8 mouse cellular contexts compared by ENCODE assay signal in genomic region chr15:79686046-79686869, GRCm38 (mm10). TPM values are rescaled to one million over a fixed set of nuclear protein-coding genes. Genes with fewer than 3 reads are reported as not detected.
DNase-seq lines count a peak whose midpoint lies in the region; ATAC-seq and TF ChIP-seq lines count a peak whose summit lies in the region.

No protein-coding gene starts in this region.

- peak; percentile 11; the same call in 1 of the 2 replicates for ATAC-seq in liver, embryonic 11.5 days (replicated peaks; ENCODE audit: low FRiP score)
- ATAC-seq in monocyte, adult 5-6 weeks (replicated peaks; ENCODE audit: insufficient number of reproducible peaks, low FRiP score, low TSS enrichment, poor library complexity, severe bottlenecking), result no peak

- TF ChIP-seq CTCF in cerebellum, adult 2 months (IDR thresholded peaks at IDR 0.05; ENCODE audit: borderline replicate concordance, insufficient read depth, low read depth, low read length), result no peak
- TF ChIP-seq CTCF in testis, adult 2 months (IDR thresholded peaks at IDR 0.05; ENCODE audit: control insufficient read depth, insufficient read depth, insufficient replicate concordance, low read depth, low read length), result no peak

- WGBS in cerebellum, adult 2 months, result 4% methylated on average over 15 of the region's 15 CpGs
- whole genome bisulfite sequencing in liver, embryonic 11.5 days, result 7% methylated on average over 15 of the region's 15 CpGs

- H3K36me3 ChIP-seq in testis, adult 2 months (ENCODE audit: control insufficient read depth, insufficient read depth, low read length), result peaks cover 3% of the 10 kb centered on the region
- H3K36me3 ChIP-seq in liver, embryonic 11.5 days (ENCODE audit: control insufficient read depth, insufficient read depth, low read length), result no peaks in the 10 kb centered on the region

- H3K4me1 ChIP-seq in cerebellum, adult 2 months (ENCODE audit: control insufficient read depth, insufficient read depth, low read length), result peaks cover 10% of the 10 kb centered on the region
- H3K4me1 ChIP-seq in testis, adult 2 months (ENCODE audit: control insufficient read depth, insufficient read depth, low read length), result peaks cover 7% of the 10 kb centered on the region
- H3K4me1 ChIP-seq in liver, embryonic 11.5 days (replicated peaks; ENCODE audit: control insufficient read depth, insufficient read depth, low read length), result peaks cover 59% of the 10 kb centered on the region

- peak overlapping the region; percentile 97 for H3K4me2 ChIP-seq in liver, embryonic 11.5 days

- peak overlapping the region; percentile 97 for H3K9ac ChIP-seq in liver, embryonic 11.5 days (ENCODE audit: low read depth, low read length)

- peak overlapping the region; percentile 67 for H3K4me3 ChIP-seq in cerebellum, adult 2 months (replicated peaks; ENCODE audit: insufficient read depth, low read depth, low read length)
- H3K4me3 ChIP-seq in testis, adult 2 months (ENCODE audit: control insufficient read depth, low read depth, low read length), result peak overlapping the region; percentile 96
- peak overlapping the region; percentile 95 for H3K4me3 ChIP-seq in liver, embryonic 11.5 days (ENCODE audit: low read depth, low read length)

- no peaks in the 10 kb centered on the region for H3K9me3 ChIP-seq in liver, embryonic 11.5 days (ENCODE audit: control insufficient read depth, low read length)

- no peaks in the 10 kb centered on the region for H3K27me3 ChIP-seq in cerebellum, adult 2 months (ENCODE audit: control insufficient read depth, insufficient read depth, low read length)
- no peaks in the 10 kb centered on the region for H3K27me3 ChIP-seq in testis, adult 2 months (ENCODE audit: control insufficient read depth, insufficient read depth, low read length)
- H3K27me3 ChIP-seq in liver, embryonic 11.5 days (replicated peaks; ENCODE audit: control insufficient read depth, insufficient read depth, low read length), result no peaks in the 10 kb centered on the region

- DNase-seq in cerebellum, adult 2 months, result peak in 1 of 2 experiments; percentile 32
- DNase-seq in cerebellum, postnatal 14 days, result no peak
- DNase-seq in testis, postnatal 10 days (ENCODE audit: low spot score), result no peak
- peak; percentile 41 for DNase-seq in liver, embryonic 11.5 days (ENCODE audit: low spot score)
- no peak for DNase-seq in frontal cortex, postnatal 36 days (ENCODE audit: low spot score in 2 of 2)
- DNase-seq in adrenal gland, postnatal 14 days, result no peak

- 0 out of 2 replicates have a peak overlapping the region, but pooled peaks have one; percentile 4 for H3K27ac ChIP-seq in cerebellum, adult 2 months (ENCODE audit: insufficient read depth, low read length)
- peak overlapping the region; percentile 7; the same call in 1 of the 2 replicates for H3K27ac ChIP-seq in testis, adult 2 months (ENCODE audit: control insufficient read depth, insufficient read depth, low read depth, low read length)
- H3K27ac ChIP-seq in liver, embryonic 11.5 days (ENCODE audit: low read depth, low read length), result peak overlapping the region; percentile 96

- TF ChIP-seq POLR2A in cerebellum, adult 2 months (IDR thresholded peaks at IDR 0.05; ENCODE audit: borderline replicate concordance, insufficient read depth, low read length), result no peak
- no peak for TF ChIP-seq POLR2A in testis, adult 2 months (IDR thresholded peaks at IDR 0.05; ENCODE audit: control insufficient read depth, low read depth, low read length)

RNA-seq across cellular contexts. Expression of gene Josd1, which starts 1.5 kb away (rescaled TPM):
- 43.8 and 45.0 TPM in 2 replicates for polyA plus RNA-seq in cerebellum, adult 2 months (2012; rRNA removed)
- polyA plus RNA-seq in testis, adult 2 months (2012; rRNA removed), result 22.6 and 24.9 TPM in 2 replicates
- 25.9 and 28.3 TPM in 2 replicates for polyA plus RNA-seq in liver, embryonic 11.5 days (2014; fragmentation: Nextera tagmentation; extraction: Ambion mirVana)
- 15.8 to 20.3 TPM (median 16.9 TPM) in 3 replicates for total RNA-seq in monocyte, adult 5-6 weeks (2017)
- total RNA-seq in adrenal gland, postnatal 14 days (2021), result 38.0 and 43.9 TPM in 2 replicates

RNA-seq across cellular contexts. Expression of gene Gtpbp1, which starts 4.4 kb away (rescaled TPM):
- polyA plus RNA-seq in cerebellum, adult 2 months (2012; rRNA removed), result 52.5 and 59.5 TPM in 2 replicates
- polyA plus RNA-seq in testis, adult 2 months (2012; rRNA removed), result 38.8 and 42.7 TPM in 2 replicates
- 58.8 and 61.8 TPM in 2 replicates for polyA plus RNA-seq in liver, embryonic 11.5 days (2014; fragmentation: Nextera tagmentation; extraction: Ambion mirVana)
- 53.0 to 76.7 TPM (median 73.7 TPM) in 3 replicates for total RNA-seq in monocyte, adult 5-6 weeks (2017)
- total RNA-seq in adrenal gland, postnatal 14 days (2021), result 26.1 and 35.8 TPM in 2 replicates

RNA-seq across cellular contexts. Expression of gene Tomm22, which starts 15.6 kb away (rescaled TPM):
- polyA plus RNA-seq in cerebellum, adult 2 months (2012; rRNA removed), result 99.9 and 106 TPM in 2 replicates
- 301 and 361 TPM in 2 replicates for polyA plus RNA-seq in testis, adult 2 months (2012; rRNA removed)
- polyA plus RNA-seq in liver, embryonic 11.5 days (2014; fragmentation: Nextera tagmentation; extraction: Ambion mirVana), result 306 and 326 TPM in 2 replicates
- total RNA-seq in monocyte, adult 5-6 weeks (2017), result 84.8 to 123 TPM (median 106 TPM) in 3 replicates
- 116 and 120 TPM in 2 replicates for total RNA-seq in adrenal gland, postnatal 14 days (2021)

RNA-seq across cellular contexts. Expression of gene Cby1, which starts 27.3 kb away (rescaled TPM):
- 30.3 and 32.3 TPM in 2 replicates for polyA plus RNA-seq in cerebellum, adult 2 months (2012; rRNA removed)
- polyA plus RNA-seq in testis, adult 2 months (2012; rRNA removed), result 57.1 and 58.1 TPM in 2 replicates
- polyA plus RNA-seq in liver, embryonic 11.5 days (2014; fragmentation: Nextera tagmentation; extraction: Ambion mirVana), result 32.9 and 34.1 TPM in 2 replicates
- total RNA-seq in monocyte, adult 5-6 weeks (2017), result 12.1 to 23.7 TPM (median 18.3 TPM) in 3 replicates
- 21.9 and 24.8 TPM in 2 replicates for total RNA-seq in adrenal gland, postnatal 14 days (2021)

RNA-seq across cellular contexts. Expression of gene Fam227a, which starts 27.5 kb away (rescaled TPM):
- polyA plus RNA-seq in cerebellum, adult 2 months (2012; rRNA removed), result 8.5 and 9.5 TPM in 2 replicates
- 20.0 and 20.4 TPM in 2 replicates for polyA plus RNA-seq in testis, adult 2 months (2012; rRNA removed)
- 0.32 and 0.74 TPM in 2 replicates for polyA plus RNA-seq in liver, embryonic 11.5 days (2014; fragmentation: Nextera tagmentation; extraction: Ambion mirVana)
- total RNA-seq in monocyte, adult 5-6 weeks (2017), result 1.0 to 4.5 TPM (median 1.3 TPM) in 3 replicates
- 2.6 and 4.8 TPM in 2 replicates for total RNA-seq in adrenal gland, postnatal 14 days (2021)

Comparison
In these comparisons a context has a peak if more than half of its experiments do, and no peak if none do; other contexts are left out.
1. H3K27ac ChIP-seq: peak in every context shown above with its lines; median percentile 96 in liver, embryonic 11.5 days; 7 in testis, adult 2 months; 4 in cerebellum, adult 2 months.